Mouse (Mus musculus) embryonic fibroblast, embryonic 13.5 days (primary cell): ENCODE measurements around the gene Aplp1.

Source experiments
- CTCF ChIP-seq: IDR thresholded peaks from 2 replicates; pipeline ENCODE4 v1.5.1; 2011; ENCODE audit warnings: mild to moderate bottlenecking, control low read depth, low read length, moderate library complexity, borderline replicate concordance; ENCODE audit not compliant: insufficient read depth
- POLR2A ChIP-seq: IDR thresholded peaks from 2 replicates; pipeline ENCODE4 v1.6.1; 2011; ENCODE audit warnings: low read depth, mild to moderate bottlenecking, control low read depth, low read length, moderate library complexity

DNA sequence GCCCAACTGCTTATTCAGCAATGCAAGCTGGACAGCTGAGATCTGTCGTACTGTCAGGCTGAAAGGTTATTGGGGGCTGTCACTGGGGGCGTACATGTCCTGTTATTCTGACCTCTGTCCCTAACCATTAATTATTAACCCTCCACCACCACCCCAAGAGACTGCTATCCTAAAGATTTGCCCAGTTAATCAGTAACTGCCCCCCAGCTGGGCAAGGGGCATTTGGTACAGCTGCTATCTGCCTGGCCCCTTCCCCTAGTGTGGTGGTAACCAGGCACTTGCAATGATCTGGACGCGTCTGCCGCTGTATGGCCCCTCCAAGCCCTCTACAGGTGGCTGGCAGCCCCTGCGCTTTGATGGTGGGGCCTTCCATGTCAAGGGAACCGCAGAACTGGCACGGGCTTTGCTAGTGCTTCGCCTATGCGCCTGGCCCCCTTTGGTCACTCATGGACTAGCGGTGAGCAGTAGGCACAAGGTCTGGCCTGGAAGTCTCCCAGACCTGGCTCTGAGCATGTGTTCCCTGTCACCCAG is 48.1 kb upstream of the Aplp1 start, which contains the start of gene Prodh2:
- TF ChIP-seq POLR2A, result no peak
- TF ChIP-seq CTCF, result no peak
